Mouse (Mus musculus) midbrain, embryonic 14.5 days (tissue): ENCODE measurements around the gene Gm15737. TPM values are rescaled to one million over a fixed set of nuclear protein-coding genes. Genes with fewer than 3 reads are reported as not detected.

Experiments used
- ATAC-seq: fragments of 200-750 bp; cut with Nextera tagmentation; 2 replicates; pipeline ENCODE4 v1.8.0; 2017; ENCODE audit warnings: moderate number of reproducible peaks, moderate library complexity; ENCODE audit not compliant: low FRiP score, low TSS enrichment
- DNase-seq: peaks from one replicate; pipeline ENCODE4 v3.0.0-alpha.2; 2015
- H3K27ac ChIP-seq: fragments of 300-500 bp; sonication (generic); replicated peaks from 2 replicates; pipeline ENCODE4 v1.5.1; 2014; ENCODE audit warnings: mild to moderate bottlenecking, low read depth, low read length, moderate library complexity
- H3K27me3 ChIP-seq: fragments of 300-500 bp; sonication (generic); 2 replicates; pipeline ENCODE4 v1.6.1; 2014; ENCODE audit warnings: low read length, control low read depth, mixed read lengths; ENCODE audit not compliant: control insufficient read depth, insufficient read depth
- H3K36me3 ChIP-seq: fragments of 300-500 bp; sonication (generic); 2 replicates; pipeline ENCODE4 v1.6.1; 2014; ENCODE audit warnings: low read length, control low read depth; ENCODE audit not compliant: control insufficient read depth, insufficient read depth
- H3K4me1 ChIP-seq: fragments of 300-500 bp; sonication (generic); 2 replicates; pipeline ENCODE4 v1.6.1; 2014; ENCODE audit warnings: mild to moderate bottlenecking, antibody characterized with exemption, low read length, control low read depth; ENCODE audit not compliant: control insufficient read depth, insufficient read depth
- H3K4me2 ChIP-seq: fragments of 300-500 bp; sonication (generic); 2 replicates; pipeline ENCODE4 v1.6.1; 2014; ENCODE audit warnings: mild to moderate bottlenecking, low read length, moderate library complexity
- H3K4me3 ChIP-seq: fragments of 300-500 bp; sonication (generic); replicated peaks from 2 replicates; pipeline ENCODE4 v1.5.1; 2014; ENCODE audit warnings: low read depth, low read length
- H3K9ac ChIP-seq: fragments of 300-500 bp; sonication (generic); replicated peaks from 2 replicates; pipeline ENCODE4 v1.6.1; 2014; ENCODE audit warnings: mild to moderate bottlenecking, low read length, moderate library complexity
- H3K9me3 ChIP-seq: fragments of 300-500 bp; sonication (generic); 2 replicates; pipeline ENCODE4 v1.6.1; 2016; ENCODE audit warnings: low read length, control low read depth, mixed read lengths; ENCODE audit not compliant: control insufficient read depth
- WGBS: fragments of 180-500 bp; shearing (Covaris S2); extraction: QIAGEN DNeasy Blood & Tissue Kit; methylation state at CpG from one replicate; pipeline ENCODE4 v1.1.7; 2014; 5-methylcytosine and 5-hydroxymethylcytosine counted together
- polyA plus RNA-seq: library from polyadenylated mRNA; unstranded; fragments of >200 nt; fragmentation: Nextera tagmentation; extraction: Ambion mirVana; gene quantifications from 2 replicates; pipeline ENCODE4 v1.2.1, GENCODE M21; 2014

The Gm15737 gene
- polyA plus RNA-seq, 1 experiment from 2014 or later = not detected

DNA sequence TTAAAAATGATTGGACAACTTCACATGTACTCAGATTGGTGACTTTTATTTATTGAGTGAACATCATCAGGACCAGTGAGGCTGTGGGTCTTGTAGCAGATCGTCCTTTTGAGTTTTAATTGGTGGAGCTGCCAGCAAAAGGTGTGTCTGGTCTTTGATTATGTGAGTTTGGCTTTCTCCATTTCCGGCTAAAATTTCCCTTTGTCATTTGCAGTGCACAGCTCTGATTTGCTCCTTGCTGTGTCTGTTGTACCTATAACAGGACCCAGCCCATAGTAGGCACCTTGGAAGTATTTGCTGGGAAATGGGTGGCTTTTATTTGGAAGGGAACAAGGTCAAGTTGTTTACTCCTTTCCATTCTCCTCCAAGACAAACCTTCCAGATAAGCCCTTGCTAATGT lies 25.7 kb upstream of the Gm15737 start:
- Histone ChIP-seq H3K4me2 (no peak overlapping the region), H3K4me3 (no peak overlapping the region), H3K27ac (no peak overlapping the region), H3K36me3 (no peaks in the 10 kb centered on the region), H3K9ac (no peak overlapping the region), H3K27me3 (no peaks in the 10 kb centered on the region), H3K9me3 (no peaks in the 10 kb centered on the region), H3K4me1 (no peaks in the 10 kb centered on the region)
- DNase-seq (no peak), ATAC-seq (no peak)
- WGBS = 87% methylated on average over 2 of the region's 2 CpGs

GRCm38 (mm10) chr6:92845898-92846297 lies 23.3 kb upstream of the Gm15737 start:
- 91% methylated on average over 8 of the region's 8 CpGs for WGBS
- Histone ChIP-seq H3K4me3 (no peak overlapping the region), H3K4me1 (peaks cover 8% of the 10 kb centered on the region; the same call in 1 of the 2 replicates), H3K4me2 (no peak overlapping the region), H3K27ac (no peak overlapping the region), H3K36me3 (no peaks in the 10 kb centered on the region), H3K27me3 (no peaks in the 10 kb centered on the region), H3K9ac (no peak overlapping the region), H3K9me3 (no peaks in the 10 kb centered on the region)
- DNase-seq (no peak), ATAC-seq (no peak)

GRCm38 (mm10) chr6:92846614-92847013 lies 22.5 kb upstream of the Gm15737 start:
- Histone ChIP-seq H3K36me3 (no peaks in the 10 kb centered on the region), H3K4me1 (peaks cover 8% of the 10 kb centered on the region; the same call in 1 of the 2 replicates), H3K27me3 (no peaks in the 10 kb centered on the region), H3K27ac (no peak overlapping the region), H3K4me2 (no peak overlapping the region), H3K9ac (no peak overlapping the region), H3K4me3 (no peak overlapping the region), H3K9me3 (no peaks in the 10 kb centered on the region)
- no peak for ATAC-seq
- 46% methylated on average over 4 of the region's 4 CpGs for WGBS
- DNase-seq = no peak

DNA sequence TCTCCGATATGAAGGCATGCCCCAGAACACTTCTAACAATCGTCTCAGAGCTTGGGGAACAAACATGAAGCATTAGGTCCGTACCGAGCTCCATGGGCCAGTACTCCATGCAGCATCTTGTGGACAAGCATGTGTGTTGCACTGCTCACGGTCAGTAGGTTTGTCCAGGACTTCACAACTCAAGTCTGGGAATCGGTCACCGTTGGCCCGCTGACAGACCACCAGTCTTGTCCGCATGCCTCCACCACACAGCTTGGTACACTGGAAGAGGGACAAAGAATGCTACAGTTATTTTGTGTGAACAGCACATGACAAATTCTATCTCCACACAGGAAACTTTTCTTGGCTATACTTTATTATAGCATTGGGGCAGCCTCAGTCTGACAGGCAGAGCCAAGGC lies 19.9 kb upstream of the Gm15737 start:
- no peak overlapping the region for H3K4me3 ChIP-seq
- H3K27me3 ChIP-seq = no peaks in the 10 kb centered on the region
- H3K27ac ChIP-seq = no peak overlapping the region
- WGBS = 96% methylated on average over 9 of the region's 9 CpGs
- peaks cover 8% of the 10 kb centered on the region; the same call in 1 of the 2 replicates for H3K4me1 ChIP-seq
- H3K9ac ChIP-seq = no peak overlapping the region
- H3K4me2 ChIP-seq = no peak overlapping the region
- DNase-seq (no peak), ATAC-seq (no peak)
- no peaks in the 10 kb centered on the region for H3K36me3 ChIP-seq
- H3K9me3 ChIP-seq = no peaks in the 10 kb centered on the region

GRCm38 (mm10) chr6:92850250-92850649 lies 18.9 kb upstream of the Gm15737 start:
- Histone ChIP-seq H3K36me3 (no peaks in the 10 kb centered on the region), H3K27ac (0 out of 2 replicates have a peak overlapping the region, but pooled peaks have one; percentile 37), H3K4me3 (no peak overlapping the region), H3K27me3 (no peaks in the 10 kb centered on the region), H3K9ac (no peak overlapping the region), H3K4me2 (no peak overlapping the region), H3K4me1 (peaks cover 8% of the 10 kb centered on the region; the same call in 1 of the 2 replicates), H3K9me3 (no peaks in the 10 kb centered on the region)
- ATAC-seq (peak; percentile 34; the same call in 1 of the 2 replicates), DNase-seq (peak; percentile 85)
- 29% methylated on average over 5 of the region's 5 CpGs for WGBS

- no peak overlapping the region for H3K27ac ChIP-seq
- no peak overlapping the region for H3K4me2 ChIP-seq
- no peak for DNase-seq
- no peaks in the 10 kb centered on the region for H3K27me3 ChIP-seq
- 93% methylated on average over 4 of the region's 4 CpGs for WGBS
- no peaks in the 10 kb centered on the region for H3K9me3 ChIP-seq
- no peak overlapping the region for H3K4me3 ChIP-seq
- ATAC-seq = no peak
- peaks cover 8% of the 10 kb centered on the region; the same call in 1 of the 2 replicates for H3K4me1 ChIP-seq
- no peaks in the 10 kb centered on the region for H3K36me3 ChIP-seq
- H3K9ac ChIP-seq = no peak overlapping the region
Measured at GRCm38 (mm10) chr6:92854873-92855272, 14.3 kb upstream of the Gm15737 start.

DNA sequence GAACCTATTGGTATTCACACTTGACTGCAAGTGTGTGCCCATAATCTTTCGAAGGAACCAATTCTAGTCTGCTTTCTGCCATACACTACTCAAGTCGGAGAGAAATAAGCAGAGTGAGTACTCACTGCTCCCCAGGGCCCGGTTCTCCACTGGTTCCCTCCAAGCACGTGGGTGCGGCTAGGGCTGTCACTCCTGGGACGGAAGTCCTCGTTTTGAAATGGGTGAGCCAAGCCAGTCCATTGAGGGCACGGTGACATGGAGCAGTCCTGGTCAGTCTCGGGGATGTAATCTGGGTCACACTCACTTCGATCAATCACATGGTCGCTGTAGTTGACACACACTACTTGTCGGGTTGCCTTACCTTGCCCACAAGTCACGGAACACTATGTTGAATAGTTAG lies 11.4 kb upstream of the Gm15737 start:
- WGBS = 95% methylated on average over 13 of the region's 13 CpGs

GRCm38 (mm10) chr6:92858721-92859510 lies 10.2 kb upstream of the Gm15737 start:
- 75% methylated on average over 12 of the region's 12 CpGs for WGBS
- DNase-seq (no peak), ATAC-seq (no peak)

More for the DNA sequence above, 11.4 kb upstream of the Gm15737 start:
- Histone ChIP-seq H3K36me3 (no peaks in the 10 kb centered on the region), H3K4me2 (no peak overlapping the region), H3K4me3 (no peak overlapping the region), H3K9me3 (no peaks in the 10 kb centered on the region), H3K9ac (no peak overlapping the region), H3K4me1 (no peaks in the 10 kb centered on the region), H3K27ac (no peak overlapping the region), H3K27me3 (no peaks in the 10 kb centered on the region)
- DNase-seq = no peak
- ATAC-seq = no peak

More at GRCm38 (mm10) chr6:92858721-92859510, 10.2 kb upstream of the Gm15737 start:
- Histone ChIP-seq H3K4me3 (no peak overlapping the region), H3K27me3 (no peaks in the 10 kb centered on the region), H3K9me3 (no peaks in the 10 kb centered on the region), H3K4me1 (no peaks in the 10 kb centered on the region), H3K9ac (no peak overlapping the region), H3K27ac (no peak overlapping the region), H3K4me2 (no peak overlapping the region), H3K36me3 (no peaks in the 10 kb centered on the region)
